Mouse (Mus musculus): ENCODE data around the gene Nell1. TPM values are rescaled to one million over a fixed set of nuclear protein-coding genes. Genes with fewer than 3 reads are reported as not detected.
A peak's percentile ranks its signal among the peaks of the same experiment; 100 is the strongest.

The Nell1 gene
- polyA plus RNA-seq, 1 experiment from 2014 or later: 30.2 TPM

DNA sequence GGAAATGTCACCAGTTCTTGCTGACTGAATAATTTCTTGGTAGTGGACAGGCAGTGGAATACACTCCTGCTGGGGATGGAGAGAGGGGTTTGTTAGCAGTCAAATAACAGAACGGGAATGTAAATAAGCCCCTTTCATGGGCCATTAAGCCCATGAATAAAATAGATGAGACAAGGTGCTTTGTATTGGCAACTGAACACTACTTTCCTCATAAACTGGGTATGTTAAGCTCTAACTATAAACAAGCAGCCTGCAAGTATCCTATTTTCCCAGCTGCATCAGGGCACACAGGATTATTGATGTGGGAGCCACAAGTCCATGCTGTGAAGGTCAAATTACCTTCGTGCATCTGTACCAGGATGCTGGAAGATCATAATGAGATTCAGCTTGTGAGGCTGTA, 387.4 kb downstream of the Nell1 start:
- 24% methylated on average over 2 of the region's 2 CpGs for WGBS
- ATAC-seq (replicated peaks): no peak

DNA sequence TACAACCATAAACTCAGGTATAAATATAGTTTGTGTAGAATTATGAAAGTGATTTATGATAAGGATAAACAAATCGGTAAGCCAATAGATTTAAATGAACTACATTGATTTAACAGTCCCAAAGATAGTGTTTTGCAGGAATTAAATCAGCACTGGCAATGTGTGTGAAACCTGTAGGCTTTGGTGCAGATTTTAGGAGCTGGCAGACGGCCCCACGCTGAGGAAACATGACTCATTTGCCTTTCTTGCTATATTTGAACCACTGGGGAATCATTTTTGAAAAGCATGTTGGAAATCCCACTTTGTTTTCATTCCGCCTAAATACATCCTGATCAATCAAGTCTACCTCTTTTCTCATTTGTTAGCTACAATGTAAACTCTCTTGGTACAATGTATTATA, 400.2 kb downstream of the Nell1 start:
- Histone ChIP-seq H3K9ac (no peak overlapping the region), H3K27ac (no peak overlapping the region), H3K4me1 (no peaks in the 10 kb centered on the region), H3K4me3 (no peak overlapping the region), H3K9me3 (no peaks in the 10 kb centered on the region), H3K4me2 (no peak overlapping the region), H3K36me3 (replicated peaks) (no peaks in the 10 kb centered on the region), H3K27me3 (replicated peaks) (no peaks in the 10 kb centered on the region)
- ATAC-seq (replicated peaks): no peak
- 85% methylated on average over 4 of the region's 4 CpGs for whole genome bisulfite sequencing

More for the DNA sequence above, 387.4 kb downstream of the Nell1 start:
- Histone ChIP-seq H3K36me3 (replicated peaks) (no peaks in the 10 kb centered on the region), H3K9me3 (no peaks in the 10 kb centered on the region), H3K4me1 (no peaks in the 10 kb centered on the region), H3K27me3 (replicated peaks) (no peaks in the 10 kb centered on the region), H3K4me2 (no peak overlapping the region), H3K9ac (no peak overlapping the region), H3K27ac (no peak overlapping the region), H3K4me3 (no peak overlapping the region)

DNA sequence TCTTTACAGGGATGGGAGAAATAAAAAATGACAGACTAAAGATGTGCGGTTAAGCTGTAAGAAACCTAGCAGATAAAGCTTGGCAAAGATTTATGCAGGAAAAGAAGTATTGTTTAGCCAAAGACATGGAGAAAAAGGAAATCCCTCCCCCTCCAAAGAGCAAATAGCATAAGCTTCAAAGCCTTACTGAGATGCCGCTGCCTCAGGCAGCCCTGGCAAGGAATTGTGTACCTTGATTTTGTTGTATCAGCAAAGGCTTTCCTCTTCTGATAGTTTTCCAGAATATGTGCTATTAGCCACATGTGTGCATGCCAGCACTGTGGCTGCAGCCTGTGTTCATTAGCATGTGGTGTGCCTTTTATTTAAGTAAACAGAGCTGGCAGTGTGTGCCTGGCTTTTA, 435.8 kb downstream of the Nell1 start:
- Histone ChIP-seq H3K4me1 (peaks cover 7% of the 10 kb centered on the region), H3K4me2 (no peak overlapping the region), H3K27me3 (replicated peaks) (no peaks in the 10 kb centered on the region), H3K4me3 (no peak overlapping the region), H3K36me3 (replicated peaks) (no peaks in the 10 kb centered on the region), H3K9me3 (no peaks in the 10 kb centered on the region), H3K9ac (no peak overlapping the region), H3K27ac (peak overlapping the region; percentile 42; the same call in 1 of the 2 replicates)
- ATAC-seq (replicated peaks): peak; percentile 27; the same call in 1 of the 2 replicates
- 50% methylated on average over 2 of the region's 2 CpGs for WGBS

DNA sequence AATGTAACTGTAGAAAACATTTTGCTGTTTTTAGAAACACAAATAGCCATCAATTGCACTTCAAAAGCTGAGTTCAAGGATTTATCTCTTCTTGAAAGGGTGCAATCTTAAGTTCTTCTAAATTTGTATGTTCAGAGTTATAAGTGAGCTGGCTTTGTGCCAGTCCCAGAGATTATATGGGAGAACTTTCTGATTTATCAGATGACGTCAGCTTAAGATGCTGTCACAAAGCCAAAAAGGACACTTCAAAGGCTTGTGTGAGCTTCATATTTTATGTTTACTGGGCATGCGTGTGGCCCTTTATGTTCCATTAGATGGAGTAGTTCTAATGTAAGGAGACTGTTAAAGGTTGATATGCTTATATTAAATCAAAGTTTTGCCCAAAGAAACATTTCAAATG, 445.3 kb downstream of the Nell1 start:
- Histone ChIP-seq H3K4me2 (no peak overlapping the region), H3K36me3 (replicated peaks) (no peaks in the 10 kb centered on the region), H3K4me3 (no peak overlapping the region), H3K9me3 (no peaks in the 10 kb centered on the region), H3K27ac (no peak overlapping the region), H3K9ac (no peak overlapping the region), H3K27me3 (replicated peaks) (no peaks in the 10 kb centered on the region), H3K4me1 (no peaks in the 10 kb centered on the region)
- no peak for ATAC-seq (replicated peaks)
- WGBS: 81% methylated on average over 2 of the region's 2 CpGs

DNA sequence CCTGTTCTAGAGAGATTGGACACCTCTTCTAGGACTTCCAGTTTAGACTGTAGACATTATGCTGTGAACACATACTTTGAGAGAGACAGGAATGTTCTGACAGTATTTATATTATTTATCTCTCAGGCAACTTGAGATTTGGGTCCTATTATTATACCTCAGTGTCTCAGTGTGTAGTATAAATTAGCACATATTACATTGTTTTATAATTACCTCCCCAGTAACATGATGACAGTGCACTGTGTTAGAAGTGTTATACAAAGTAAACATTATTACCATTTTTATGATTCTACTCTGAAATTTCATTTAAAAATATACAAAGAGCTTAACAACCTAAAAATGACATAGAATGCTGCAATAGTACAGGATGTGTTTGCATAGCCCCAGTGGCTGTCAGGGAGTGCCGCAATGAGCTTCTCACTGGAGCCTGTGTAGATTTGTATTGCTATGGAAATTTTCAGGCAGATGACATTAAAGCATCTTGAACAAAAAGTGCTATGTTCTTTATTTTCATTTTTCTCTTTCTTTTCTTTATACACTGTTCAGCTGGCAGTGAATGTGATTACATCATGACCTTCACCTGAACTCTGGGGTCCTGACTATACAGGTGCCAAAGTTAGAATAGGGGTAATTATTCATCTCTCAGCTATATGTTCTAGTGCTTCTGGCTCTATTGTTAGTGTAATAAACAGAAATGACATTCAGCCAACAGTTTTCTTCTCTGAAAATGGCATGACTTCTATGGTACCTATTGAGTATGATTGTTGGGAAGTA, 447.9 kb downstream of the Nell1 start:
- H3K9ac ChIP-seq: no peak overlapping the region
- H3K36me3 ChIP-seq (replicated peaks): no peaks in the 10 kb centered on the region
- WGBS: 84% methylated on average over 1 of the region's 1 CpGs
- no peaks in the 10 kb centered on the region for H3K4me1 ChIP-seq
- H3K4me3 ChIP-seq: no peak overlapping the region
- no peak overlapping the region for H3K27ac ChIP-seq
- ATAC-seq (replicated peaks): no peak
- H3K27me3 ChIP-seq (replicated peaks): no peaks in the 10 kb centered on the region
- no peaks in the 10 kb centered on the region for H3K9me3 ChIP-seq
- H3K4me2 ChIP-seq: no peak overlapping the region

DNA sequence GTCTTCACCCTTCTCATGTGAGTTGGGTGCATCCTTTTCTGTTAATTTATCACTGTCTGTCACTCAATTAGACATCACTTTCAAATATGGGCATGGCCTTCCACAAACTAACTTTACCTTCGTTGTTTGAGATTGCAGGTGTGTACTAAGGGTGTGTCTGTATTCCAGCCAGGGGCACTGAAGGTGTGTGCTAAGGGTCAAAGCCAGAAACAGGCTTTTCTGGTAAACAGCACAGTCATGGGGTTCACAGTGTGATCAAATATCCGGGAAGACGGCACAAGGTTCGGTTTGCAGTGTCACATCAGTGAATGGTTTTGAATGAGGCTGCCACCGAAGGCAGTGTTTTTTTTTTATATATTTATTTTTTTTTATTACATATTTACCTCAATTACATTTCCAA, 455.1 kb downstream of the Nell1 start:
- 92% methylated on average over 5 of the region's 5 CpGs for WGBS

DNA sequence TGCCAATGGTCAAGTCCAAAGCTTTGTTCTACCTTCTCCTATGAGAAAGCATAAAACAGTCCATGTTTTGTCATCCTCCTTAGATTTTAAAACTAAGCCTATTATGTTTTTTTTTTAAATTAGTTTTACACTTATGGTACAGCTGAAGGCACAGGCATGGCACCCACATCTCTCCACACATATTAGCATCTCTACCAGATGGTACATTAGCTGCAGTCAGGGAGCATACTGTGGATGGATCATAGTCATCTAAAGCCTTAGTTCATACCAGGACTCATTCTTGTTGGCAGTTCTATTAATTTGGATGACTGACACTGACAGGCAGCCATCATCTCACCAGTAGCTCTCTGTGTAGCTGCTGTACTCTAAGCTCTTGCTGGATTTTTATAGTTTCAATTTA, 466.6 kb downstream of the Nell1 start:
- Histone ChIP-seq H3K27me3 (replicated peaks) (no peaks in the 10 kb centered on the region), H3K4me2 (no peak overlapping the region), H3K9ac (no peak overlapping the region)

More for the DNA sequence above, 455.1 kb downstream of the Nell1 start:
- Histone ChIP-seq H3K36me3 (replicated peaks) (no peaks in the 10 kb centered on the region), H3K9me3 (no peaks in the 10 kb centered on the region), H3K27me3 (replicated peaks) (no peaks in the 10 kb centered on the region), H3K27ac (no peak overlapping the region), H3K9ac (no peak overlapping the region), H3K4me1 (no peaks in the 10 kb centered on the region), H3K4me2 (no peak overlapping the region), H3K4me3 (no peak overlapping the region)
- no peak for ATAC-seq (replicated peaks)

DNA sequence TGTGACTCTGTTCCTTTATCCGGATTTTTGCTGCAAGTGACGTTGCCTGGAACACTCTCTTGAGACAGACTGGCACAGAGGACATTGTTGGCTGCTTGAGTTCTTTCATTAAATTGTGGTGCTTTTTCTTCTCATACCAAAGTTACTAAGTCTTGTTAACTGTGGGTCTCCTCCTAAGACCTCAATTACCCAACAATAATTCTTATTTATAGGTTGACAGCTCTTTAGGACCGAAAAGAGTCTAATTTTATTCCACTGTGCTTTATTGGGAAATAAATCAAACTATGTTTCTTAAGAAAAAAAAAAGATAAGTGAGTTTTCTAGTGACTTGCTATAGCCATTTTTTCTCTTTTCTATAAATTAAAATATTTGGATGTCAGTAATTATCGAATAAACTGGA, 472.7 kb downstream of the Nell1 start:
- Histone ChIP-seq H3K36me3 (replicated peaks) (no peaks in the 10 kb centered on the region), H3K27ac (no peak overlapping the region), H3K9ac (no peak overlapping the region), H3K9me3 (no peaks in the 10 kb centered on the region), H3K27me3 (replicated peaks) (no peaks in the 10 kb centered on the region), H3K4me1 (no peaks in the 10 kb centered on the region), H3K4me2 (no peak overlapping the region), H3K4me3 (no peak overlapping the region)
- ATAC-seq (replicated peaks): no peak
- WGBS: 87% methylated on average over 4 of the region's 4 CpGs

More for the DNA sequence above, 466.6 kb downstream of the Nell1 start:
- Histone ChIP-seq H3K4me3 (no peak overlapping the region), H3K4me1 (no peaks in the 10 kb centered on the region), H3K27ac (no peak overlapping the region), H3K9me3 (no peaks in the 10 kb centered on the region), H3K36me3 (replicated peaks) (no peaks in the 10 kb centered on the region)
- no peak for ATAC-seq (replicated peaks)

DNA sequence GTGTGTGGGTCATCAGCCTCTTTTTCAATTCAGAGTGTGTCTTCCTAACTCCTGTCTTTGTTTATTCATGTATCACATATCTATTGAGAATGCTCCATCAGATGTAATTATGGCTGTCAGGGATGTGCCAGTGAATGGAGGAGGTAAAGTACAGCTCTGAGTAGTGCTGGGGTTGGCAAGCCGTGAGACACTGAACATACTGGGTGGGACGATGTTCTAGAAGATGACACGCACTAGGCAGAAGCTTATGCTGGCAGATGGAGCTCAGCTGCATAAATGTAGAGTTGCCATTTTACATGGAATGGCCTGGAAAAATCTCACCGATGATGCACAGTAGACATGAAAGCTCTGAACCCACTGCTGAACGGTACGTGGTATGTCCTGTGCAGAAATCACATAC, 493.1 kb downstream of the Nell1 start:
- WGBS: 91% methylated on average over 6 of the region's 6 CpGs

DNA sequence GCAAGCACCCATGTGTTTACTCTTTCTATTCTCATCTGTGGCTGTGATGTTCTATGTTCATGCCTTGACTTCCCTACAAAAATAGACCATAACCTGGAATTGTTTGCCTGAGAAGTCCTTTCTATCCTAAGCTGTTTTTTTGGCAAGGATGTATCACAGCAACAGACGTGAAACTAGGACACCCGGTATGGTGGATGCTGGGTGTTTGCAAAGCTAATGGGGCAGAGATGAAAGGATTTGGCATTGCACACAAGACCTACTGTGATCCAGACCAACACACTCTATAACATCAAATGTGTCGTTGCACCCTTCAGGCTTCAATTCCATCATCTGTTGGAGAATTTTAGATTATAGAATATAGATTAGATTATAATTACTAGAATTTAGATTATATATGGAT, 495.9 kb downstream of the Nell1 start:
- 78% methylated on average over 3 of the region's 3 CpGs for WGBS
- Histone ChIP-seq H3K9me3 (no peaks in the 10 kb centered on the region), H3K27ac (no peak overlapping the region), H3K9ac (no peak overlapping the region), H3K4me1 (no peaks in the 10 kb centered on the region), H3K4me2 (no peak overlapping the region), H3K27me3 (replicated peaks) (no peaks in the 10 kb centered on the region), H3K4me3 (no peak overlapping the region), H3K36me3 (replicated peaks) (no peaks in the 10 kb centered on the region)
- no peak for ATAC-seq (replicated peaks)

More for the DNA sequence above, 493.1 kb downstream of the Nell1 start:
- H3K9me3 ChIP-seq: no peaks in the 10 kb centered on the region
- no peaks in the 10 kb centered on the region for H3K27me3 ChIP-seq (replicated peaks)
- no peaks in the 10 kb centered on the region for H3K4me1 ChIP-seq
- no peak overlapping the region for H3K4me3 ChIP-seq
- H3K27ac ChIP-seq: no peak overlapping the region
- H3K9ac ChIP-seq: no peak overlapping the region
- no peak for ATAC-seq (replicated peaks)
- no peak overlapping the region for H3K4me2 ChIP-seq
- H3K36me3 ChIP-seq (replicated peaks): no peaks in the 10 kb centered on the region

DNA sequence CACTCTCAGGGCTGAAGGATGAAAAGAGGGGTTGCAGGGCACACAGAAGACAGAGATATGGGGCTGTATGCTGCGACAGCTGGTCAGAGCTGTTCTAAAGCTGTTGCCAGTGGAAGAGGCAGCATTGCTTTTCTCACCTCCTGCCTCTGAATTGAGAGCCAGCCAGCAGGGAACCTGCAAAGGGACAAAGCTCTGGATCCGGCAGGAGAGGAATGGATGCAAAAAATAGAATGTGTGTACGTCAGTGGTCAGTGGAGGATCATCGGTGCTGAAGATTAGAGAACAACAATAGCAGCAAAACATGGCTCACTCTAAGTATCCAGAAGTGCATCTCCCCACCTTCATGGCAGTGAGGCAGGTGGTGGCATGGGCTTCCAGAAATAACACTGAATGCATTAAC, 507.3 kb downstream of the Nell1 start:
- Histone ChIP-seq H3K4me1 (no peaks in the 10 kb centered on the region), H3K27me3 (replicated peaks) (no peaks in the 10 kb centered on the region), H3K4me2 (no peak overlapping the region), H3K9me3 (no peaks in the 10 kb centered on the region), H3K9ac (no peak overlapping the region), H3K4me3 (no peak overlapping the region), H3K27ac (no peak overlapping the region), H3K36me3 (replicated peaks) (no peaks in the 10 kb centered on the region)
- 64% methylated on average over 4 of the region's 4 CpGs for WGBS
- no peak for ATAC-seq (replicated peaks)

DNA sequence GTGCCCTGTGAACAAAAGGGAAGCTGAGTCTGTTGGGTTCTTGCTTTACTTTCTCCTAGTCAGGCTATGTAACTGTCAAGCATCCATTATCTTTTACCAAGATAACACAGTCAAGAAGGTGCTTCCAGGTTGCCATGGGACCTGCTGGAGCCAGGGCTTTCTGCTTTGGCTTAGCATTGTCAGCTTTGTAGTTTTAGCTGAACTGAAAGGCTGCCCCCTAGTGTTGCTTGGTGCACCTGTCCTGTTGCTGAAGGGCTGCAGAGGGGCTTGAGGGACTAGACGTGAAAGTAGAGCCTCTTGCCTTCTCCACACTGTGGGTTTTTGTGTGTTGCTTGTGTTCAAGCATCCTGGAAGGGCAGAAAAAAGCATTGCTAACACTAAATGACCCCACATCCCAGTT, 510.6 kb downstream of the Nell1 start:
- no peak overlapping the region for H3K4me3 ChIP-seq
- no peak for ATAC-seq (replicated peaks)
- no peaks in the 10 kb centered on the region for H3K4me1 ChIP-seq
- no peak overlapping the region for H3K9ac ChIP-seq
- no peak overlapping the region for H3K4me2 ChIP-seq
- H3K36me3 ChIP-seq (replicated peaks): no peaks in the 10 kb centered on the region
- no peak overlapping the region for H3K27ac ChIP-seq
- no peaks in the 10 kb centered on the region for H3K9me3 ChIP-seq
- H3K27me3 ChIP-seq (replicated peaks): no peaks in the 10 kb centered on the region
- WGBS: 17% methylated on average over 1 of the region's 1 CpGs

DNA sequence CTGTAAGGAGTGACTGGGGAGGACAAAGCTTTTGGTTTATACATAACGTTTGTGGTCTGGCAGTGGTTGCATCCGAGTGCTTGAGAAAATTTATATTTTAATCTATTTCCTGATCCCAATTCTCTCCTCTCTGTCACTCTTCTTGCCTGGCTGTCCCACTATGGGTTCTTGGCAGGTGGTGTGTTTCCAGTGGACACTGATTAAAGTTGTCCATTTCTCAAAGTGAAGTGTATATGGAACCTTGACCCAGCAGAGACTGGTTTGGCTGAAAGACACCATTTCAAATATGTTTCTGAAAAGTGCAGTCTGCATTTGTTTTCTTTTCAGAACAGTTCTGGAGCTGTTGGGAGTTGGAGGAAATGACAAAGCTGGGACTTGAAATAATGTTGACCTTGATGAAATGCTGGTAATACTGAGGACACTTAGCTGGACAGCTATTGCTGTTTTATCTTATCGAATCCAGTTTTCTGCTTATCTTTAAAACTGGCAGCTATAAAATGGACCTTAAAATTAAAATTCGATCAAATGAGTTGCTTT, 512.3 kb downstream of the Nell1 start:
- WGBS: 90% methylated on average over 4 of the region's 4 CpGs
- H3K4me3 ChIP-seq: no peak overlapping the region
- no peaks in the 10 kb centered on the region for H3K9me3 ChIP-seq
- ATAC-seq (replicated peaks): no peak
- H3K27me3 ChIP-seq (replicated peaks): no peaks in the 10 kb centered on the region
- H3K4me1 ChIP-seq: no peaks in the 10 kb centered on the region
- H3K36me3 ChIP-seq (replicated peaks): no peaks in the 10 kb centered on the region
- H3K4me2 ChIP-seq: no peak overlapping the region
- no peak overlapping the region for H3K9ac ChIP-seq
- H3K27ac ChIP-seq: no peak overlapping the region

Measured in midbrain, embryonic 15.5 days (tissue).